Mouse (Mus musculus): ENCODE measurements around the gene Skp2. TPM values are rescaled to one million over a fixed set of nuclear protein-coding genes. Genes with fewer than 3 reads are reported as not detected.

Skp2 gene
- polyA plus RNA-seq, 1 experiment from 2014 or later = 20.6 TPM

GRCm38 (mm10) chr15:9114131-9114530 is 41.1 kb downstream of the Skp2 start:
- no peaks in the 10 kb centered on the region for H3K27me3 ChIP-seq
- H3K4me2 ChIP-seq = no peak overlapping the region
- 86% methylated on average over 4 of the region's 4 CpGs for WGBS (ENCODE audit: insufficient replicate concordance)
- peaks cover 10% of the 10 kb centered on the region; the same call in 1 of the 2 replicates for H3K4me1 ChIP-seq (replicated peaks)
- no peak overlapping the region for H3K4me3 ChIP-seq (replicated peaks)
- peaks cover 91% of the 10 kb centered on the region for H3K36me3 ChIP-seq (replicated peaks)
- no peak overlapping the region for H3K9ac ChIP-seq
- ATAC-seq (ENCODE audit: insufficient read depth) = peak; percentile 72
- peak overlapping the region; percentile 62 for H3K27ac ChIP-seq (replicated peaks)
- no peaks in the 10 kb centered on the region for H3K9me3 ChIP-seq (replicated peaks)

GRCm38 (mm10) chr15:9113556-9113955 is 41.7 kb downstream of the Skp2 start:
- no peak for ATAC-seq (ENCODE audit: insufficient read depth)
- Histone ChIP-seq H3K4me1 (replicated peaks) (peaks cover 4% of the 10 kb centered on the region; the same call in 1 of the 2 replicates), H3K4me2 (no peak overlapping the region), H3K27ac (replicated peaks) (peak overlapping the region; percentile 62), H3K27me3 (no peaks in the 10 kb centered on the region), H3K9ac (no peak overlapping the region), H3K9me3 (replicated peaks) (no peaks in the 10 kb centered on the region), H3K4me3 (replicated peaks) (no peak overlapping the region), H3K36me3 (replicated peaks) (peaks cover 90% of the 10 kb centered on the region)
- WGBS (ENCODE audit: insufficient replicate concordance) = 77% methylated on average over 9 of the region's 9 CpGs

- Histone ChIP-seq H3K36me3 (replicated peaks) (peaks cover 88% of the 10 kb centered on the region), H3K4me1 (replicated peaks) (peaks cover 3% of the 10 kb centered on the region; the same call in 1 of the 2 replicates), H3K4me3 (replicated peaks) (no peak overlapping the region), H3K4me2 (no peak overlapping the region), H3K27me3 (no peaks in the 10 kb centered on the region), H3K9me3 (replicated peaks) (no peaks in the 10 kb centered on the region), H3K9ac (no peak overlapping the region), H3K27ac (replicated peaks) (0 out of 2 replicates have a peak overlapping the region, but pooled peaks have one; percentile 7)
- WGBS (ENCODE audit: insufficient replicate concordance) = 78% methylated on average over 3 of the region's 3 CpGs
- no peak for ATAC-seq (ENCODE audit: insufficient read depth)
Measured at GRCm38 (mm10) chr15:9111648-9112047, 43.6 kb downstream of the Skp2 start.

- ATAC-seq (ENCODE audit: insufficient read depth) = no peak
- no peak overlapping the region for H3K9ac ChIP-seq
- no peak overlapping the region for H3K4me3 ChIP-seq (replicated peaks)
- H3K27me3 ChIP-seq = no peaks in the 10 kb centered on the region
- H3K4me1 ChIP-seq (replicated peaks) = peaks cover 3% of the 10 kb centered on the region; the same call in 1 of the 2 replicates
- 0 out of 2 replicates have a peak overlapping the region, but pooled peaks have one; percentile 7 for H3K27ac ChIP-seq (replicated peaks)
- peaks cover 88% of the 10 kb centered on the region for H3K36me3 ChIP-seq (replicated peaks)
- no peak overlapping the region for H3K4me2 ChIP-seq
- WGBS (ENCODE audit: insufficient replicate concordance) = 80% methylated on average over 6 of the region's 6 CpGs
- H3K9me3 ChIP-seq (replicated peaks) = no peaks in the 10 kb centered on the region
Measured at GRCm38 (mm10) chr15:9110526-9111347, 44.5 kb downstream of the Skp2 start.

GRCm38 (mm10) chr15:9106303-9107074 is 48.7 kb downstream of the Skp2 start:
- WGBS (ENCODE audit: insufficient replicate concordance) = 83% methylated on average over 13 of the region's 13 CpGs
- Histone ChIP-seq H3K36me3 (replicated peaks) (peaks cover 88% of the 10 kb centered on the region), H3K4me2 (no peak overlapping the region), H3K9me3 (replicated peaks) (no peaks in the 10 kb centered on the region), H3K27me3 (no peaks in the 10 kb centered on the region), H3K9ac (no peak overlapping the region), H3K4me1 (replicated peaks) (0 out of 2 replicates have a peak, but pooled peaks cover 1% of the 10 kb centered on the region), H3K27ac (replicated peaks) (no peak overlapping the region), H3K4me3 (replicated peaks) (no peak overlapping the region)
- ATAC-seq (ENCODE audit: insufficient read depth) = no peak

- H3K4me1 ChIP-seq (replicated peaks) = peaks cover 6% of the 10 kb centered on the region
- WGBS (ENCODE audit: insufficient replicate concordance) = 96% methylated on average over 10 of the region's 10 CpGs
- H3K4me2 ChIP-seq = no peak overlapping the region
- ATAC-seq (ENCODE audit: insufficient read depth) = no peak
- H3K9ac ChIP-seq = no peak overlapping the region
- no peak overlapping the region for H3K27ac ChIP-seq (replicated peaks)
- no peak overlapping the region for H3K4me3 ChIP-seq (replicated peaks)
- peaks cover 97% of the 10 kb centered on the region for H3K36me3 ChIP-seq (replicated peaks)
- no peaks in the 10 kb centered on the region for H3K27me3 ChIP-seq
- H3K9me3 ChIP-seq (replicated peaks) = no peaks in the 10 kb centered on the region
Measured at GRCm38 (mm10) chr15:9100446-9101077, 54.7 kb downstream of the Skp2 start.

- H3K4me2 ChIP-seq = no peak overlapping the region
- no peak overlapping the region for H3K9ac ChIP-seq
- H3K4me1 ChIP-seq (replicated peaks) = peaks cover 31% of the 10 kb centered on the region
- no peak overlapping the region for H3K4me3 ChIP-seq (replicated peaks)
- peaks cover 94% of the 10 kb centered on the region for H3K36me3 ChIP-seq (replicated peaks)
- no peak overlapping the region for H3K27ac ChIP-seq (replicated peaks)
- no peaks in the 10 kb centered on the region for H3K9me3 ChIP-seq (replicated peaks)
- ATAC-seq (ENCODE audit: insufficient read depth) = no peak
- WGBS (ENCODE audit: insufficient replicate concordance) = 81% methylated on average over 4 of the region's 4 CpGs
- H3K27me3 ChIP-seq = no peaks in the 10 kb centered on the region
Measured at GRCm38 (mm10) chr15:9096865-9097264, 58.4 kb downstream of the Skp2 start.

GRCm38 (mm10) chr15:9094366-9094750 is 60.9 kb downstream of the Skp2 start:
- peak overlapping the region; percentile 35; the same call in 1 of the 2 replicates for H3K9ac ChIP-seq
- H3K4me3 ChIP-seq (replicated peaks) = no peak overlapping the region
- peak overlapping the region; percentile 50 for H3K4me2 ChIP-seq
- H3K27me3 ChIP-seq = no peaks in the 10 kb centered on the region
- no peaks in the 10 kb centered on the region for H3K9me3 ChIP-seq (replicated peaks)
- H3K27ac ChIP-seq (replicated peaks) = peak overlapping the region; percentile 64
- H3K4me1 ChIP-seq (replicated peaks) = peaks cover 49% of the 10 kb centered on the region
- H3K36me3 ChIP-seq (replicated peaks) = peaks cover 93% of the 10 kb centered on the region
- ATAC-seq (ENCODE audit: insufficient read depth) = peak; percentile 79
- WGBS (ENCODE audit: insufficient replicate concordance) = 17% methylated on average over 13 of the region's 13 CpGs

- H3K27me3 ChIP-seq = no peaks in the 10 kb centered on the region
- peaks cover 92% of the 10 kb centered on the region for H3K36me3 ChIP-seq (replicated peaks)
- peak; percentile 31 for ATAC-seq (ENCODE audit: insufficient read depth)
Measured at GRCm38 (mm10) chr15:9093598-9094365, 61.4 kb downstream of the Skp2 start.

GRCm38 (mm10) chr15:9090662-9091061 is 64.6 kb downstream of the Skp2 start:
- H3K4me1 ChIP-seq (replicated peaks) = peaks cover 78% of the 10 kb centered on the region
- ATAC-seq (ENCODE audit: insufficient read depth) = no peak

More at GRCm38 (mm10) chr15:9093598-9094365, 61.4 kb downstream of the Skp2 start:
- Histone ChIP-seq H3K4me2 (peak overlapping the region; percentile 50), H3K27ac (replicated peaks) (peak overlapping the region; percentile 64), H3K9me3 (replicated peaks) (no peaks in the 10 kb centered on the region), H3K4me1 (replicated peaks) (peaks cover 52% of the 10 kb centered on the region), H3K4me3 (replicated peaks) (no peak overlapping the region), H3K9ac (no peak overlapping the region)
- WGBS (ENCODE audit: insufficient replicate concordance) = 64% methylated on average over 11 of the region's 11 CpGs

More at GRCm38 (mm10) chr15:9090662-9091061, 64.6 kb downstream of the Skp2 start:
- no peaks in the 10 kb centered on the region for H3K9me3 ChIP-seq (replicated peaks)
- peaks cover 96% of the 10 kb centered on the region for H3K36me3 ChIP-seq (replicated peaks)
- no peak overlapping the region for H3K4me3 ChIP-seq (replicated peaks)
- H3K9ac ChIP-seq = no peak overlapping the region
- H3K4me2 ChIP-seq = no peak overlapping the region
- WGBS (ENCODE audit: insufficient replicate concordance) = 51% methylated on average over 5 of the region's 5 CpGs
- no peaks in the 10 kb centered on the region for H3K27me3 ChIP-seq
- no peak overlapping the region for H3K27ac ChIP-seq (replicated peaks)
